Mouse (Mus musculus): ENCODE data around the gene Dcpp2. TPM values are rescaled to one million over a fixed set of nuclear protein-coding genes. Genes with fewer than 3 reads are reported as not detected.
A peak's percentile ranks its signal among the peaks of the same experiment; 100 is the strongest.

The Dcpp2 gene
- polyA plus RNA-seq, 1 experiment: not detected

GRCm38 (mm10) chr17:23854229-23854765 is 26.4 kb upstream of the Dcpp2 start:
- no peak overlapping the region for H3K4me2 ChIP-seq (ENCODE audit: low read depth)
- H3K79me2 ChIP-seq (ENCODE audit: control insufficient read depth, insufficient read depth): no peaks in the 10 kb centered on the region
- no peak overlapping the region for H3K4me3 ChIP-seq
- H3K36me3 ChIP-seq (ENCODE audit: control insufficient read depth, insufficient read depth): no peaks in the 10 kb centered on the region
- peak; percentile 92 for TF ChIP-seq USF1 (IDR thresholded peaks at IDR 0.05; ENCODE audit: low read depth)
- no peak for TF ChIP-seq CEBPB (IDR thresholded peaks at IDR 0.05; ENCODE audit: insufficient read depth, poor library complexity, severe bottlenecking)
- H3ac ChIP-seq (ENCODE audit: control insufficient read depth, insufficient read length): no peak overlapping the region
- no peaks in the 10 kb centered on the region for H3K27me3 ChIP-seq (ENCODE audit: control insufficient read depth, insufficient read depth, insufficient read length)

GRCm38 (mm10) chr17:23857193-23857592 is 23.5 kb upstream of the Dcpp2 start:
- Histone ChIP-seq H3K27me3 (ENCODE audit: control insufficient read depth, insufficient read depth, insufficient read length) (no peaks in the 10 kb centered on the region), H3K36me3 (ENCODE audit: control insufficient read depth, insufficient read depth) (no peaks in the 10 kb centered on the region), H3ac (ENCODE audit: control insufficient read depth, insufficient read length) (no peak overlapping the region), H3K79me2 (ENCODE audit: control insufficient read depth, insufficient read depth) (no peaks in the 10 kb centered on the region), H3K4me3 (no peak overlapping the region), H3K4me2 (ENCODE audit: low read depth) (peak overlapping the region; percentile 18)
- TF ChIP-seq MYOG (IDR thresholded peaks at IDR 0.05; ENCODE audit: control insufficient read depth in 1 of 3, insufficient read depth in 1 of 3, insufficient read length in 2 of 3, low read depth in 2 of 3): no peak
- TF ChIP-seq USF1 (IDR thresholded peaks at IDR 0.05; ENCODE audit: low read depth): no peak
- TF ChIP-seq E2F4 (IDR thresholded peaks at IDR 0.05; ENCODE audit: insufficient read depth): no peak
- no peak for TF ChIP-seq MAX (IDR thresholded peaks at IDR 0.05; ENCODE audit: low read depth)

- H3ac ChIP-seq (ENCODE audit: control insufficient read depth, insufficient read length): no peak overlapping the region
- no peaks in the 10 kb centered on the region for H3K36me3 ChIP-seq (ENCODE audit: control insufficient read depth, insufficient read depth)
- no peak overlapping the region for H3K4me3 ChIP-seq
- no peaks in the 10 kb centered on the region for H3K79me2 ChIP-seq (ENCODE audit: control insufficient read depth, insufficient read depth)
- no peaks in the 10 kb centered on the region for H3K27me3 ChIP-seq (ENCODE audit: control insufficient read depth, insufficient read depth, insufficient read length)
- TF ChIP-seq MAX (IDR thresholded peaks at IDR 0.05; ENCODE audit: low read depth) (no peak), E2F4 (IDR thresholded peaks at IDR 0.05; ENCODE audit: insufficient read depth) (no peak), TCF12 (IDR thresholded peaks at IDR 0.05; ENCODE audit: insufficient read depth, poor library complexity, severe bottlenecking) (no peak), REST (IDR thresholded peaks at IDR 0.05; ENCODE audit: insufficient read depth, insufficient read length) (no peak), SRF (IDR thresholded peaks at IDR 0.05; ENCODE audit: control insufficient read depth, insufficient read length, low read depth) (no peak), POLR2AphosphoS2 (IDR thresholded peaks at IDR 0.05; ENCODE audit: insufficient read length, low read depth) (no peak), POLR2A (IDR thresholded peaks at IDR 0.05; ENCODE audit: insufficient read length, low read depth) (no peak), MYOG (IDR thresholded peaks at IDR 0.05; ENCODE audit: control insufficient read depth in 1 of 3, insufficient read depth in 1 of 3, insufficient read length in 2 of 3, low read depth in 2 of 3) (no peak), USF1 (IDR thresholded peaks at IDR 0.05; ENCODE audit: low read depth) (no peak), TCF3 (IDR thresholded peaks at IDR 0.05; ENCODE audit: insufficient read length, low read depth) (no peak), MYOD1 (IDR thresholded peaks at IDR 0.05; ENCODE audit: control insufficient read depth in 1 of 3, insufficient read length in 2 of 3, low read depth in 2 of 3) (no peak), CEBPB (IDR thresholded peaks at IDR 0.05; ENCODE audit: insufficient read depth, poor library complexity, severe bottlenecking) (no peak)
- no peak overlapping the region for H3K4me2 ChIP-seq (ENCODE audit: low read depth)
Measured at GRCm38 (mm10) chr17:23857913-23858312, 22.8 kb upstream of the Dcpp2 start.

GRCm38 (mm10) chr17:23862926-23863325 is 17.8 kb upstream of the Dcpp2 start:
- Histone ChIP-seq H3ac (ENCODE audit: control insufficient read depth, insufficient read length) (no peak overlapping the region), H3K27me3 (ENCODE audit: control insufficient read depth, insufficient read depth, insufficient read length) (peaks cover 5% of the 10 kb centered on the region), H3K4me2 (ENCODE audit: low read depth) (no peak overlapping the region), H3K4me3 (no peak overlapping the region), H3K36me3 (ENCODE audit: control insufficient read depth, insufficient read depth) (no peaks in the 10 kb centered on the region), H3K79me2 (ENCODE audit: control insufficient read depth, insufficient read depth) (no peaks in the 10 kb centered on the region)
- TF ChIP-seq MYOD1 (IDR thresholded peaks at IDR 0.05; ENCODE audit: control insufficient read depth in 1 of 3, insufficient read length in 2 of 3, low read depth in 2 of 3): no peak
- no peak for TF ChIP-seq MYOG (IDR thresholded peaks at IDR 0.05; ENCODE audit: control insufficient read depth in 1 of 3, insufficient read depth in 1 of 3, insufficient read length in 2 of 3, low read depth in 2 of 3)
- no peak for TF ChIP-seq REST (IDR thresholded peaks at IDR 0.05; ENCODE audit: insufficient read depth, insufficient read length)

GRCm38 (mm10) chr17:23867756-23868155 is 12.9 kb upstream of the Dcpp2 start, which contains the start of gene Prss21:
Gene Prss21, plus strand, starts transcription at chr17:23868056.
- no peaks in the 10 kb centered on the region for H3K36me3 ChIP-seq (ENCODE audit: control insufficient read depth, insufficient read depth)
- H3K4me2 ChIP-seq (ENCODE audit: low read depth): no peak within 1 kb of the TSS
- TF ChIP-seq SRF (IDR thresholded peaks at IDR 0.05; ENCODE audit: control insufficient read depth, insufficient read length, low read depth): no peak
- TF ChIP-seq MYOG (IDR thresholded peaks at IDR 0.05; ENCODE audit: control insufficient read depth in 1 of 3, insufficient read depth in 1 of 3, insufficient read length in 2 of 3, low read depth in 2 of 3): no peak
- no peak for TF ChIP-seq POLR2AphosphoS2 (IDR thresholded peaks at IDR 0.05; ENCODE audit: insufficient read length, low read depth)
- TF ChIP-seq REST (IDR thresholded peaks at IDR 0.05; ENCODE audit: insufficient read depth, insufficient read length): no peak
- no peak for TF ChIP-seq E2F4 (IDR thresholded peaks at IDR 0.05; ENCODE audit: insufficient read depth)
- no peak within 1 kb of the TSS for H3ac ChIP-seq (ENCODE audit: control insufficient read depth, insufficient read length)
- H3K79me2 ChIP-seq (ENCODE audit: control insufficient read depth, insufficient read depth): no peaks in the 10 kb centered on the region
- H3K4me3 ChIP-seq: no peak within 1 kb of the TSS
- peaks cover 21% of the 10 kb centered on the region for H3K27me3 ChIP-seq (ENCODE audit: control insufficient read depth, insufficient read depth, insufficient read length)

GRCm38 (mm10) chr17:23868513-23868912 is 12.2 kb upstream of the Dcpp2 start:
- H3K27me3 ChIP-seq (ENCODE audit: control insufficient read depth, insufficient read depth, insufficient read length): peaks cover 21% of the 10 kb centered on the region
- H3K36me3 ChIP-seq (ENCODE audit: control insufficient read depth, insufficient read depth): no peaks in the 10 kb centered on the region

More at GRCm38 (mm10) chr17:23868513-23868912, 12.2 kb upstream of the Dcpp2 start:
- H3K4me2 ChIP-seq (ENCODE audit: low read depth): no peak overlapping the region
- H3K4me3 ChIP-seq: no peak overlapping the region
- TF ChIP-seq CEBPB (IDR thresholded peaks at IDR 0.05; ENCODE audit: insufficient read depth, poor library complexity, severe bottlenecking) (no peak), TCF12 (IDR thresholded peaks at IDR 0.05; ENCODE audit: insufficient read depth, poor library complexity, severe bottlenecking) (no peak), REST (IDR thresholded peaks at IDR 0.05; ENCODE audit: insufficient read depth, insufficient read length) (no peak), MYOG (IDR thresholded peaks at IDR 0.05; ENCODE audit: control insufficient read depth in 1 of 3, insufficient read depth in 1 of 3, insufficient read length in 2 of 3, low read depth in 2 of 3) (no peak), TCF3 (IDR thresholded peaks at IDR 0.05; ENCODE audit: insufficient read length, low read depth) (no peak), SRF (IDR thresholded peaks at IDR 0.05; ENCODE audit: control insufficient read depth, insufficient read length, low read depth) (no peak), POLR2A (IDR thresholded peaks at IDR 0.05; ENCODE audit: insufficient read length, low read depth) (no peak), MAX (IDR thresholded peaks at IDR 0.05; ENCODE audit: low read depth) (no peak), E2F4 (IDR thresholded peaks at IDR 0.05; ENCODE audit: insufficient read depth) (no peak), MYOD1 (IDR thresholded peaks at IDR 0.05; ENCODE audit: control insufficient read depth in 1 of 3, insufficient read length in 2 of 3, low read depth in 2 of 3) (no peak), USF1 (IDR thresholded peaks at IDR 0.05; ENCODE audit: low read depth) (no peak), POLR2AphosphoS2 (IDR thresholded peaks at IDR 0.05; ENCODE audit: insufficient read length, low read depth) (no peak)
- H3ac ChIP-seq (ENCODE audit: control insufficient read depth, insufficient read length): no peak overlapping the region
- no peaks in the 10 kb centered on the region for H3K79me2 ChIP-seq (ENCODE audit: control insufficient read depth, insufficient read depth)

All from myocyte (in vitro differentiated cells).